Mouse (Mus musculus): ENCODE data around the gene Fras1.

Gene Fras1

GRCm38 (mm10) chr5:96482054-96482453 lies 108.3 kb downstream of the Fras1 start:
- no peak for DNase-seq (ENCODE audit: low read depth, low spot score)

DNA sequence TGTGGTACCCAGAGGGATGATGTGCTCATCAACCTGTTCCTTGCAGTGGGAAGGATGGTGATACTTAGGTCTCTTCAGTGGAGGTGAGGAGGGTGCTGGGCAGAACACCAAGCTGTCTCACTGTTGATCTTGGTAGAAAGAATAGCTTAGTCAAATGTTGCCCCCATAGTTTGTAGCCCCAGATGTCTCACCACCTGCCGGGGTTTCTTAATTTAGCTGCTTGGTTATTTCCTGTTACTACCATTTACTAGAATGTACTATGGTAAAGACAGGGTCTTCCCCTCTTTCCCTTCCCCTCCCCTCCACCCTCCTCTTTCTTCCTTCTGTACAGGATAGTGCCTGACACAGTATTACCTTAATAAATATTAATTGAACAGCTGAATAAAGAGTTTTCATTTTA lies 118.7 kb downstream of the Fras1 start:
- no peak for DNase-seq (ENCODE audit: low read depth, low spot score)

GRCm38 (mm10) chr5:96494502-96495292 lies 120.9 kb downstream of the Fras1 start:
- no peak for DNase-seq (ENCODE audit: low read depth, low spot score)

- no peak for DNase-seq (ENCODE audit: low read depth, low spot score)
Observed at GRCm38 (mm10) chr5:96498083-96498482, 124.3 kb downstream of the Fras1 start.

DNA sequence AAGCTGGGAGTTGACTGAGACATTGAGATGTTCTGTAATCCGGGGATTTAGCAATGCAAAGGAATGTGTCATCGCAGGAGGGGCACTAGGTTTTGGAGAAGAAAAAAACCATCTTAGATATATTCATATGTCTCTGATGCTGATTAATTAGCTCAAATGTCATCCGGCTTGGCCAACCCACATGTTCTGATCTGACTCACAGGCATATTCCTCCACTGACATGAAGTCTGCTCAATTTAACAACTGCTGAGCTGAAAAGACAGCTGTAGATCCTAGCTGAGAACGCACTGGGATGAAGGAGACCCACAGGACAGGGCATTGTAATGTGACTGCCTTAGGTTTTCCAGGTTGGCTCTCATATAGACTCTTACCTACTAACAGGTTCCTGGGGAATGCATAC lies 128.0 kb downstream of the Fras1 start:
- no peak for DNase-seq (ENCODE audit: low read depth, low spot score)

DNA sequence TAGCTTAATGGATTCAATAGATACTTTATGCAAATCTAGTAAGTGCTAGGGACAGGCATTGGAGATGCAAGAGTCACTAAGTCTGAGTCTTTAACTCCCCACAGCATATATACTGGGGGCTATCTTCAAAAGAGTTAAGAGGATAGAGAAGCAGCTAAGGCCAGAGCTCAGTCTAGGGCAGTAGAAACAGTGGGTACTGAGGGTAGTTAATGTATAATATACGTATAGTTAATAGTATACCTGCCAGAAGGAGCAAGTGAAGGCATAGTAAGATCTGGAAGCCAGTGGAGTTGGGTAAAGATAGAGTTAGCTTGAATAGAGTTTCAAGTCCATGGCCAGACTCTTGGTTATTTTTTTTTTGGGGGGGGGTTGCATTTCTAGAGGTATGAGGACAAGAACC lies 128.6 kb downstream of the Fras1 start:
- no peak for DNase-seq (ENCODE audit: low read depth, low spot score)

DNA sequence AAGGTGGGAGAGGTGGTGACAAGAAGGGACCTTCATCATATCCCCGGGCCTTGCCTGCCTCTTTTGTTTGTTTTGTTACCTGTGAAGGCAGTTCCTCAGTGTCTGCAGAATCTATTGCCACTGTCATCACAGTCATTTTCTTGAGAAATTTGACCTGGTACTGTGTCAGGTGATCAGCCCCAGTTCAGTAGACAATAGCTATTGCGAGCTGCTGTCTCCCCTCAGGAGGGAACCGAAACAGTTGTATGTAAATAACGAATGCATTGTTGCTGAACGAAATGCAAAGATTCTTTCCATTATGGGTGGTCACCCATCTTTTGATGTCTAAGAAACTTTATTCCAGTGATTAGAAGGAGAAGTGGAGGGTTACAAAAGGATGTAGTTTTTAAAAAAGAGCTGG lies 137.2 kb downstream of the Fras1 start:
- no peak for DNase-seq (ENCODE audit: low read depth, low spot score)

- DNase-seq (ENCODE audit: low read depth, low spot score): no peak
Observed at GRCm38 (mm10) chr5:96513327-96513726, 139.6 kb downstream of the Fras1 start.

DNA sequence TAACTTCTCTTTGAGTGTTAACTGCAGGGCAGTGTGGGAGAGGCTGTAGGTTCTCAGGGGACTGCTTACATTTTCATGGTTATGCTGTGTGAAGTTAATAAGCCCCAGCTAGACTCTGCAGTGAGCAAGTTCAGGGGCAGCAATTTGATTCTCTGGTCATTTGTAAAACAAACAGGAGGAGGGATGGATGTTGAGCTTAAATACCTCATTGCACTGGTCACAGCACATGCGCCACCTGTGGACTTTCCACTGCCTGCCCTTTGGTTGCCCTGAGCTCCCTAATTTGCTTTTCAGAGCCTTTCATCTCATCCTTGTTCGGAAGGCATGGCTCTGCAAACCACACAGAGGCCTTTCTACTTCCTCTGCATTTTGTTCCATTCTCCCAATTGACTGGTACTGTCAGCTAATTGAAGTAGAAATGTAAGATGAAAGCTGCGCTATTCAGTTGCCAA lies 142.1 kb downstream of the Fras1 start:
- no peak for DNase-seq (ENCODE audit: low read depth, low spot score)

- no peak for DNase-seq (ENCODE audit: low read depth, low spot score)
Observed at GRCm38 (mm10) chr5:96516329-96516728, 142.6 kb downstream of the Fras1 start.

GRCm38 (mm10) chr5:96521541-96521940 lies 147.8 kb downstream of the Fras1 start:
- no peak for DNase-seq (ENCODE audit: low read depth, low spot score)

DNA sequence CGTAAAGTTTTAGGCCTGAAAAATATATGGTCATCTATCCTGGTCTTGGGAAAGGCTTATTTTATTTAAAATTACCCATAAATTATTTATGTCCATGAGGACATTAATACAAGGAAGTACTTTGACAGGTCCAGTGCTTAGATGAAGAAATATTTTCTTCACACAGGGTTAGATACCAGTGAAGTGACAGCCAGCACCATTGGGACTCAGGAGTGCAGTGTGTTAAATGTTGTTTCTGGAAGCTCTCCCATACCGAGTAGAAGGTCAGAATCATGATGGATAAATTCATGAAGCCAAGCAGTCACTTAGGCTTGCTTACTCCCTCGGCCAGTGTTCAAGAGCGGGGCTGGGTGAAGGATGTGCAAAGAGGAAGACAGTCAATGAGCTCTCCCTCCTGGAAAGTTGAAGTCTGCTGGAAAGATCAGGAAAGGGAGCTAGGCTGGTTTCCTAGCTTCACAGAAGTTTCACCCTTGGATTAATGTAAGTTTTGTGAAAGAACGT lies 149.2 kb downstream of the Fras1 start:
- no peak for DNase-seq (ENCODE audit: low read depth, low spot score)

DNA sequence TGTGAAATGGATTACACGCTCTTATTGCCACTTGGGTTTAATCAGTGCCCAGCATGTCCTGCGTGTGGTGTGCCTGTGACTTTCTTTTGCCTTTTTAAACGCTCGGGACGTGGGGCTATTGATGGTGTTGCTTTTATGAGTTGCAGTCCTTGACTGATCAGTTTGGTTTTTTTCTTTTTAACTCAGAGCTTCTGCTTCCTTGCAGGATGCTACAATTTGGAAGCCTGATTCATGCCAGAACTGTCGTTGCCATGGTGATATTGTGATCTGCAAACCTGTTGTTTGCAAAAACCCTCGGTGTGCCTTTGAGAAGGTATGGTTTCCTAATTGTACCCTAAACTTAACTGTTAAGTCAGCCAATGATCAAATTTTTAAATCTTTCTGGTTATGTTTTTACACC lies 154.5 kb downstream of the Fras1 start:
- DNase-seq (ENCODE audit: low read depth, low spot score): no peak

DNA sequence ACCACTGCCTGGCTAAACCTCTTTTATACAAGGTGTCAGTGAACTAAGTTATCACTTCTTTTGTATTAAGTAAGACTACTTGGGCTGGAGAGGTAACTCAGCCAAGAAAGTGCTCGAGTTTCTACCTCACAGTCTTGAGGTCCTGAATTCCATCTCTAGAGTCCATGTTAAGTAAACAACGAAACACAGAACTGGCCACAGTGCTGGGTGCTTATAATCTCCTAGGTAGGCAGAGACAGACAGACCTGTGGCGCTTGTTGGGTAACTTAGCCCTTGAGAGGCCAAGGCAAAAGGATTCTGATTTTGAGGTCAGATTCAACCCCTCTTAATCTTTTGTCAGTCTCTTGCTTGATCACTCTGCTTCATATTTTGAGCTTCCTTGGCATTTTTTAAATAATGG lies 156.8 kb downstream of the Fras1 start:
- no peak for DNase-seq (ENCODE audit: low read depth, low spot score)

DNA sequence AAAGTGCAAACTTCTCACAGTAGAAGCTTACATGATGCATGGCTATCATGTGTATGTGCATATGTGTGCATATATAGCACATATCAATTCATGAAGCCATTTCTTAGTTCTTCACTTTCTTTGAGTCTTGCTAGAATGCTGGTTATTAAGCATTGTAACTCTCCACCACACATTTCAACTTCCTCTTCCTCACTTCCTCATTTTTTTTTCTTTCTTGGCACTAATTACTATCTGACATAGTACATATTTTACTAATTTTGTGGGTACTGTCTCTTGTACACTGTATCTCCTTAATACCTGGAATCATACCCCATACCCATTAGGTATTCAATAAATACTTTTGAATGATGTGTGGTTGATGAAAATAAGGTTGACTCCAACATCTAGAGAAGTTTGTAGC lies 158.2 kb downstream of the Fras1 start:
- DNase-seq (ENCODE audit: low read depth, low spot score): no peak

- DNase-seq (ENCODE audit: low read depth, low spot score): no peak
Observed at GRCm38 (mm10) chr5:96536527-96536926, 162.8 kb downstream of the Fras1 start.

DNA sequence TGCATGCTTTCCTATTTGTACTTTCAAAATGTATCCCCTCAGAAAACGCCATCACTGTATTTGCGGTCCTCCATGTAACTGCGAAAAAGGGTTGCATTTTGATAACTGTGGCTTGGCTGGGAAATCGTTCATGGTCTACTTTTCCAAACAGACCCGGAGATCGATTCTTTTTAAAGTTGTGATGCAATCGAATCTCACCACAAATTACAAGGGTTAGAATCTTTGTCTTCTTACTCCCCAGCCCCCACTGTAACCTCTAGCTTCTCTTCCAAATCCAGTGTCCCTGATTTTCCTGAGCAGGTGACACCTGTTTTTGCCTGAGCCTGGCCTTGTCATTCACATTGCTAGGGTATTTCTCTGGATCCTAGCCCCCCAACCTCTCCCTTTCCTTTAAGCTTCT lies 163.2 kb downstream of the Fras1 start:
- DNase-seq (ENCODE audit: low read depth, low spot score): no peak

DNA sequence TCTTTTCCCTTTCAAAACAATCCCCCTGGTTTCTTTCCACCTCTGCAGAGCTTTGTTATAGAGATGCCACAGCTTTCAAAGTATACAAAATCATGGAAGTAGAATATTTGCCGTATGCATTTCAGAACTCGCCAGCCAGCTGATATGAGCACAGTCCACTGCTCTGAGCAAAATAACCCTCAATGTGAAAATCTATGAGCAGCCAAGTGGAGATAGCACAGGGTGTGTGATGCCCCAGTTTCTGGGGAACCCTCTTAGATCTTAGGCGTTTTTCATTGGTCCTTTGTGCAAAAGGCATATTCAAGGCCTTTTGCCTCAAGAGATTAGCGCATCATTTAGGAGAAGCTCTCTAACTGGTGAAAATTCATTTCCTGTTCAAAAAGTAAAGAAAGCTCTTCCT lies 170.4 kb downstream of the Fras1 start:
- DNase-seq (ENCODE audit: low read depth, low spot score): no peak

GRCm38 (mm10) chr5:96545994-96546393 lies 172.2 kb downstream of the Fras1 start:
- no peak for DNase-seq (ENCODE audit: low read depth, low spot score)

- no peak for DNase-seq (ENCODE audit: low read depth, low spot score)
Observed at GRCm38 (mm10) chr5:96554940-96555679, 181.4 kb downstream of the Fras1 start.

GRCm38 (mm10) chr5:96558049-96558804 lies 184.5 kb downstream of the Fras1 start:
- no peak for DNase-seq (ENCODE audit: low read depth, low spot score)

- DNase-seq (ENCODE audit: low read depth, low spot score): no peak
Observed at GRCm38 (mm10) chr5:96574586-96574985, 200.8 kb downstream of the Fras1 start.
